Mouse (Mus musculus): ENCODE measurements around the gene Fads6. TPM values are rescaled to one million over a fixed set of nuclear protein-coding genes. Genes with fewer than 3 reads are reported as not detected.

The Fads6 gene
- polyA plus RNA-seq, 1 experiment = not detected

GRCm38 (mm10) chr11:115243783-115244182, 53.7 kb downstream of the Fads6 start:
- no peak overlapping the region for H3K4me3 ChIP-seq (ENCODE audit: insufficient read depth, low read depth, low read length)
- WGBS = 96% methylated on average over 12 of the region's 12 CpGs
- TF ChIP-seq CTCF (IDR thresholded peaks at IDR 0.05; ENCODE audit: insufficient read depth, low read depth, low read length) (no peak), POLR2A (IDR thresholded peaks at IDR 0.05; ENCODE audit: insufficient read depth, low read depth, low read length) (no peak)
- H3K4me1 ChIP-seq (ENCODE audit: control insufficient read depth, insufficient read depth, low read length) = peaks cover 26% of the 10 kb centered on the region
- no peak overlapping the region for H3K27ac ChIP-seq (ENCODE audit: insufficient read depth, low read depth, low read length)

GRCm38 (mm10) chr11:115242746-115243145, 54.7 kb downstream of the Fads6 start:
- H3K4me3 ChIP-seq (ENCODE audit: insufficient read depth, low read depth, low read length) = no peak overlapping the region
- WGBS = 89% methylated on average over 3 of the region's 3 CpGs
- TF ChIP-seq CTCF (IDR thresholded peaks at IDR 0.05; ENCODE audit: insufficient read depth, low read depth, low read length) = no peak
- no peak for TF ChIP-seq POLR2A (IDR thresholded peaks at IDR 0.05; ENCODE audit: insufficient read depth, low read depth, low read length)
- H3K4me1 ChIP-seq (ENCODE audit: control insufficient read depth, insufficient read depth, low read length) = peaks cover 21% of the 10 kb centered on the region
- H3K27ac ChIP-seq (ENCODE audit: insufficient read depth, low read depth, low read length) = no peak overlapping the region

GRCm38 (mm10) chr11:115241402-115241801, 56.1 kb downstream of the Fads6 start:
- H3K4me3 ChIP-seq (ENCODE audit: insufficient read depth, low read depth, low read length) = no peak overlapping the region

GRCm38 (mm10) chr11:115236570-115236969, 60.9 kb downstream of the Fads6 start:
- TF ChIP-seq POLR2A (IDR thresholded peaks at IDR 0.05; ENCODE audit: insufficient read depth, low read depth, low read length) (no peak), CTCF (IDR thresholded peaks at IDR 0.05; ENCODE audit: insufficient read depth, low read depth, low read length) (no peak)
- WGBS = 67% methylated on average over 5 of the region's 5 CpGs

More at GRCm38 (mm10) chr11:115241402-115241801, 56.1 kb downstream of the Fads6 start:
- peaks cover 14% of the 10 kb centered on the region for H3K4me1 ChIP-seq (ENCODE audit: control insufficient read depth, insufficient read depth, low read length)
- TF ChIP-seq POLR2A (IDR thresholded peaks at IDR 0.05; ENCODE audit: insufficient read depth, low read depth, low read length) (no peak), CTCF (IDR thresholded peaks at IDR 0.05; ENCODE audit: insufficient read depth, low read depth, low read length) (no peak)
- H3K27ac ChIP-seq (ENCODE audit: insufficient read depth, low read depth, low read length) = no peak overlapping the region
- WGBS = 77% methylated on average over 11 of the region's 11 CpGs

GRCm38 (mm10) chr11:115234320-115235044, 63.0 kb downstream of the Fads6 start:
- no peak for TF ChIP-seq POLR2A (IDR thresholded peaks at IDR 0.05; ENCODE audit: insufficient read depth, low read depth, low read length)
- no peak for TF ChIP-seq CTCF (IDR thresholded peaks at IDR 0.05; ENCODE audit: insufficient read depth, low read depth, low read length)
- Histone ChIP-seq H3K4me3 (ENCODE audit: insufficient read depth, low read depth, low read length) (no peak overlapping the region), H3K27ac (ENCODE audit: insufficient read depth, low read depth, low read length) (0 out of 2 replicates have a peak overlapping the region, but pooled peaks have one; percentile 7), H3K4me1 (ENCODE audit: control insufficient read depth, insufficient read depth, low read length) (peaks cover 49% of the 10 kb centered on the region)
- WGBS = 79% methylated on average over 15 of the region's 15 CpGs

More at GRCm38 (mm10) chr11:115236570-115236969, 60.9 kb downstream of the Fads6 start:
- Histone ChIP-seq H3K4me1 (ENCODE audit: control insufficient read depth, insufficient read depth, low read length) (peaks cover 36% of the 10 kb centered on the region), H3K4me3 (ENCODE audit: insufficient read depth, low read depth, low read length) (no peak overlapping the region), H3K27ac (ENCODE audit: insufficient read depth, low read depth, low read length) (no peak overlapping the region)

- H3K4me1 ChIP-seq (ENCODE audit: control insufficient read depth, insufficient read depth, low read length) = peaks cover 51% of the 10 kb centered on the region
- H3K4me3 ChIP-seq (ENCODE audit: insufficient read depth, low read depth, low read length) = no peak overlapping the region
- 48% methylated on average over 20 of the region's 20 CpGs for WGBS
- H3K27ac ChIP-seq (ENCODE audit: insufficient read depth, low read depth, low read length) = peak overlapping the region; percentile 31; the same call in 1 of the 2 replicates
- TF ChIP-seq CTCF (IDR thresholded peaks at IDR 0.05; ENCODE audit: insufficient read depth, low read depth, low read length) (no peak), POLR2A (IDR thresholded peaks at IDR 0.05; ENCODE audit: insufficient read depth, low read depth, low read length) (no peak)
Measured at GRCm38 (mm10) chr11:115233526-115234290, 63.8 kb downstream of the Fads6 start.

- peak overlapping the region; percentile 55 for H3K27ac ChIP-seq (ENCODE audit: insufficient read depth, low read depth, low read length)
- no peak overlapping the region for H3K4me3 ChIP-seq (ENCODE audit: insufficient read depth, low read depth, low read length)
- no peak for TF ChIP-seq CTCF (IDR thresholded peaks at IDR 0.05; ENCODE audit: insufficient read depth, low read depth, low read length)
- TF ChIP-seq POLR2A (IDR thresholded peaks at IDR 0.05; ENCODE audit: insufficient read depth, low read depth, low read length) = no peak
- 76% methylated on average over 5 of the region's 5 CpGs for WGBS
- H3K4me1 ChIP-seq (ENCODE audit: control insufficient read depth, insufficient read depth, low read length) = peaks cover 57% of the 10 kb centered on the region
Measured at GRCm38 (mm10) chr11:115232889-115233288, 64.6 kb downstream of the Fads6 start.

GRCm38 (mm10) chr11:115231924-115232323, 65.5 kb downstream of the Fads6 start:
- no peak overlapping the region for H3K4me3 ChIP-seq (ENCODE audit: insufficient read depth, low read depth, low read length)
- peaks cover 65% of the 10 kb centered on the region for H3K4me1 ChIP-seq (ENCODE audit: control insufficient read depth, insufficient read depth, low read length)
- 35% methylated on average over 9 of the region's 9 CpGs for WGBS
- peak overlapping the region; percentile 71 for H3K27ac ChIP-seq (ENCODE audit: insufficient read depth, low read depth, low read length)
- TF ChIP-seq CTCF (IDR thresholded peaks at IDR 0.05; ENCODE audit: insufficient read depth, low read depth, low read length) = no peak
- no peak for TF ChIP-seq POLR2A (IDR thresholded peaks at IDR 0.05; ENCODE audit: insufficient read depth, low read depth, low read length)

All from olfactory bulb, adult 2 months (tissue).